Mouse (Mus musculus) hindbrain, embryonic 11.5 days (tissue): ENCODE measurements around the gene Ier3. TPM values are rescaled to one million over a fixed set of nuclear protein-coding genes. Genes with fewer than 3 reads are reported as not detected.

Source experiments
- ATAC-seq: fragments of 200-750 bp; cut with Nextera tagmentation; 2 replicates; pipeline ENCODE4 v1.8.0; 2017; ENCODE audit warnings: mild to moderate bottlenecking, moderate TSS enrichment, moderate library complexity; ENCODE audit not compliant: low FRiP score
- DNase-seq: peaks from one replicate; pipeline ENCODE4 v3.0.0-alpha.2; 2015; ENCODE audit warnings: low spot score
- H3K27ac ChIP-seq: fragments of 300-500 bp; sonication (generic); 2 replicates; pipeline ENCODE4 v1.5.1; 2014; ENCODE audit warnings: mild to moderate bottlenecking, low read depth, low read length
- H3K27me3 ChIP-seq: fragments of 300-500 bp; sonication (generic); 2 replicates; pipeline ENCODE4 v1.6.1; 2014; ENCODE audit warnings: mild to moderate bottlenecking, low read length, moderate library complexity, mixed read lengths; ENCODE audit not compliant: control insufficient read depth, insufficient read depth
- H3K36me3 ChIP-seq: fragments of 300-500 bp; sonication (generic); 2 replicates; pipeline ENCODE4 v1.6.1; 2014; ENCODE audit warnings: mild to moderate bottlenecking, low read length, moderate library complexity, mixed read lengths; ENCODE audit not compliant: control insufficient read depth, insufficient read depth
- H3K4me1 ChIP-seq: fragments of 300-500 bp; sonication (generic); replicated peaks from 2 replicates; pipeline ENCODE4 v1.6.1; 2014; ENCODE audit warnings: low read length, mixed read lengths; ENCODE audit not compliant: control insufficient read depth, insufficient read depth
- H3K4me2 ChIP-seq: fragments of 300-500 bp; sonication (generic); replicated peaks from 2 replicates; pipeline ENCODE4 v1.6.1; 2014; ENCODE audit warnings: mild to moderate bottlenecking, low read depth, low read length
- H3K4me3 ChIP-seq: fragments of 300-500 bp; sonication (generic); 2 replicates; pipeline ENCODE4 v1.5.1; 2014; ENCODE audit warnings: low read depth, low read length
- H3K9ac ChIP-seq: fragments of 300-500 bp; sonication (generic); 2 replicates; pipeline ENCODE4 v1.6.1; 2014; ENCODE audit warnings: low read depth, low read length
- H3K9me3 ChIP-seq: fragments of 300-500 bp; sonication (generic); 2 replicates; pipeline ENCODE4 v1.6.1; 2016; ENCODE audit warnings: low read length; ENCODE audit not compliant: control insufficient read depth
- WGBS: fragments of 180-500 bp; shearing (Covaris S2); extraction: QIAGEN DNeasy Blood & Tissue Kit; methylation state at CpG from one replicate; pipeline ENCODE4 v1.1.7; 2014; 5-methylcytosine and 5-hydroxymethylcytosine counted together
- polyA plus RNA-seq: library from polyadenylated mRNA; unstranded; fragments of >200 nt; fragmentation: Nextera tagmentation; extraction: Ambion mirVana; gene quantifications from 2 replicates; pipeline ENCODE4 v1.2.1, GENCODE M21; 2014

Gene Ier3
- polyA plus RNA-seq, 1 experiment from 2014 or later: 3.6 TPM

DNA sequence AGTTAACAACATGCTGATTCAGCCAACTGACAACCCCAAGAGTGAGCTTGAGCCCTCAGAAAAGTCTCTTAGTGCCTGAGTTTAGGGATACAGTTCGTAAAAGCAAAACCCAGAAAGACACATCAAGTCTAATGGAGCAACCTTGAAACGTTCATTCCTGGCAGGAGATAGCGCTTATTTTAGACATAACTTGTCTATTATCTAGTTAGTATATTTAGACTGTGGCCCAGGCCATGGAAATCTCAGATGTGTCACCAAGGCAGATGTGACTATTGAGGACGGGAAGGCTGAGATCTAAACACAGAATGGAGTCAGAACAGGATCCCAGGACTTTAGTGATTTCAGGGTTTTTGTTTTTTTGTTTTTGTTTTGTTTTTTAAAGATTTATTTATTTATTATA is 36.3 kb upstream of the Ier3 start:
- H3K27me3 ChIP-seq: no peaks in the 10 kb centered on the region
- no peak overlapping the region for H3K4me3 ChIP-seq
- DNase-seq: no peak
- H3K4me1 ChIP-seq: no peaks in the 10 kb centered on the region
- WGBS: 89% methylated on average over 4 of the region's 4 CpGs
- ATAC-seq: no peak
- no peak overlapping the region for H3K4me2 ChIP-seq
- no peaks in the 10 kb centered on the region for H3K9me3 ChIP-seq
- no peaks in the 10 kb centered on the region for H3K36me3 ChIP-seq
- no peak overlapping the region for H3K27ac ChIP-seq
- H3K9ac ChIP-seq: no peak overlapping the region

- H3K4me3 ChIP-seq: no peak overlapping the region
- ATAC-seq (no peak), DNase-seq (no peak)
- H3K9ac ChIP-seq: no peak overlapping the region
- H3K36me3 ChIP-seq: no peaks in the 10 kb centered on the region
- H3K9me3 ChIP-seq: no peaks in the 10 kb centered on the region
- H3K27ac ChIP-seq: no peak overlapping the region
- no peaks in the 10 kb centered on the region for H3K4me1 ChIP-seq
- no peak overlapping the region for H3K4me2 ChIP-seq
- H3K27me3 ChIP-seq: no peaks in the 10 kb centered on the region
Measured at GRCm38 (mm10) chr17:35787493-35787892, 34.0 kb upstream of the Ier3 start.

DNA sequence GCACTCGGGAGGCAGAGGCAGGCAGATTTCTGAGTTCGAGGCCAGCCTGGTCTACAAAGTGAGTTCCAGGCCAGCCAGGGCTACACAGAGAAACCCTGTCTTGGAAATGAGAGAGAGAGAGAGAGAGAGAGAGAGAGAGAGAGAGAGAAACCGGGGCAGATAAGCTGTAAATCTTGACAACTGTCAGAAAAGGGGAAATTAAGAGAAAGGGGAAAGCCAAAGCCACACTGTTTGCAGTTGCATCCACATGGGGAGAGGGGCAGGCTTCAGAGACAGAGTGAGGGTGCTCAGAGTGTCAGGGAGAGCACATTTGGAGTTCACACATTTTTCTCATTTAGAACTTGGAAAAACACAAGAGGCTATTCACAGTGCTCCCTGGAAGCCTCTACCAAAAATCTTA is 33.5 kb upstream of the Ier3 start:
- Histone ChIP-seq H3K4me1 (no peaks in the 10 kb centered on the region), H3K9me3 (no peaks in the 10 kb centered on the region), H3K27me3 (no peaks in the 10 kb centered on the region), H3K9ac (no peak overlapping the region), H3K4me2 (no peak overlapping the region), H3K36me3 (no peaks in the 10 kb centered on the region), H3K4me3 (no peak overlapping the region), H3K27ac (no peak overlapping the region)
- whole genome bisulfite sequencing: 83% methylated on average over 3 of the region's 3 CpGs
- DNase-seq (no peak), ATAC-seq (no peak)

DNA sequence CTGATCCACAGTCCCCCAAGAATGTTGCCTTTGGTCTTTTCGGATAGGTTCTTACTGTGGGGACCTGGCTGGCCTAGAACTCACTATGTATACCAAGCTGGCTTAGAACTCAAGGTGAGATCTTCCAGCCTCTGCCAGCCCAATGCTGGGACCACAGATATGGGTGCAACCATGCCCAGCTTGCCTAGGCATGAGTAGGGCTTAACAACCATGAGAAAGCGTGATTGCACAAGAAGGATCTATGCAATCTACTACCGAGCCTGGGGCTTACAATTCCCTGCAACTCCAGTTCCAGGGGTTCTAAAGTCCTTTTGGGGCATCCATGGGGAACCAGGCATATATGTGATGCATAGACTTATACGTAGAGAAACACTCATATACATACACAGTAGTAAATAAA is 30.6 kb upstream of the Ier3 start:
- ATAC-seq (no peak), DNase-seq (no peak)
- 88% methylated on average over 4 of the region's 4 CpGs for WGBS
- Histone ChIP-seq H3K4me2 (no peak overlapping the region), H3K27ac (no peak overlapping the region), H3K9me3 (no peaks in the 10 kb centered on the region), H3K9ac (no peak overlapping the region), H3K27me3 (no peaks in the 10 kb centered on the region), H3K4me3 (no peak overlapping the region), H3K4me1 (no peaks in the 10 kb centered on the region), H3K36me3 (no peaks in the 10 kb centered on the region)

GRCm38 (mm10) chr17:35792837-35793236 is 28.6 kb upstream of the Ier3 start:
- Histone ChIP-seq H3K9me3 (no peaks in the 10 kb centered on the region), H3K27me3 (no peaks in the 10 kb centered on the region), H3K36me3 (no peaks in the 10 kb centered on the region), H3K4me2 (no peak overlapping the region), H3K9ac (no peak overlapping the region), H3K27ac (no peak overlapping the region), H3K4me1 (no peaks in the 10 kb centered on the region), H3K4me3 (no peak overlapping the region)
- ATAC-seq (no peak), DNase-seq (no peak)
- WGBS: 87% methylated on average over 2 of the region's 2 CpGs

DNA sequence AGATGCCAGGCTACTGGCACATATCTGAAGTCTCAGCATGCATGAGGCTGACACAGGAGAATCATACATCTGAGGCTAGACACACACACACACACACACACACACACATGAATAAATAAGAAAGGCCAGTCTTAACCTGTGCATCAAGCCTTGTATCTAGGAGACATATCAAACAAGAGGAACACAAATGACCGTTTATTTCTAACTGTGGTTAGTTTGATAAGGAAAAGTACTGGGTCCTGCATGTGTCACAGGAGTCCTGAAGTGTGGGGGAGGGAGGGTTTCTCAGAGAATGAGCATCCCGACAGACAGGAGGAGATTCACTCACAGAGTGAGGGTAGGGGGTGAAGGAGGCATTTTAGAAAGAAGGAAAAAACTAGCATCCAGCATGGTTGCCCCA is 26.4 kb upstream of the Ier3 start:
- H3K27ac ChIP-seq: no peak overlapping the region
- ATAC-seq: no peak
- 54% methylated on average over 2 of the region's 2 CpGs for WGBS
- H3K27me3 ChIP-seq: no peaks in the 10 kb centered on the region
- no peak overlapping the region for H3K9ac ChIP-seq
- H3K4me3 ChIP-seq: no peak overlapping the region
- H3K9me3 ChIP-seq: no peaks in the 10 kb centered on the region
- no peak overlapping the region for H3K4me2 ChIP-seq
- H3K36me3 ChIP-seq: no peaks in the 10 kb centered on the region
- no peaks in the 10 kb centered on the region for H3K4me1 ChIP-seq
- no peak for DNase-seq

- H3K9ac ChIP-seq: no peak overlapping the region
- H3K9me3 ChIP-seq: no peaks in the 10 kb centered on the region
- no peak overlapping the region for H3K4me2 ChIP-seq
- H3K27ac ChIP-seq: no peak overlapping the region
- no peak for ATAC-seq
- no peak for DNase-seq
- WGBS: 85% methylated on average over 6 of the region's 6 CpGs
- H3K27me3 ChIP-seq: no peaks in the 10 kb centered on the region
- H3K4me1 ChIP-seq: no peaks in the 10 kb centered on the region
- no peak overlapping the region for H3K4me3 ChIP-seq
- no peaks in the 10 kb centered on the region for H3K36me3 ChIP-seq
Measured at GRCm38 (mm10) chr17:35795656-35796055, 25.8 kb upstream of the Ier3 start.

DNA sequence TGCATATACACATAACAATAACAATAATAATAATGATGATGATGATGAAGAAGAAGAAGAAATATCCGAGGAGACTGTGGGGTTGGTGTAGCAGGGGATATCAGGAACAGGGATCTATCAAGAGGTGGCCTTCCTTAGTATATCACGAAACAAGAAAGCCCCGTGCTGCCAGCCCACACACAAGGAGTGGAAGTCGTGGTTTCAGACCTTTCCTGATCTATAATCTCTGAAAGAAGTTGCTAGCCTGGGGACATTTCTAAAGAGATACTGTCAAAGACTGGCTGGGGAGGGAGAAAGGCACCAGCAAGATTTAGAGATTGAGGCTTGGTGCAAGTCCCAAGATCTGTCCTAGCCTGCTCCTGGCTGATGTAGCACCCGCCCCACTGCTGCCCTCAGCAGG is 24.6 kb upstream of the Ier3 start:
- Histone ChIP-seq H3K36me3 (no peaks in the 10 kb centered on the region), H3K9ac (no peak overlapping the region), H3K4me1 (no peaks in the 10 kb centered on the region), H3K4me3 (no peak overlapping the region), H3K27ac (no peak overlapping the region), H3K9me3 (no peaks in the 10 kb centered on the region), H3K27me3 (no peaks in the 10 kb centered on the region), H3K4me2 (no peak overlapping the region)
- 70% methylated on average over 5 of the region's 5 CpGs for WGBS
- no peak for ATAC-seq
- DNase-seq: no peak

DNA sequence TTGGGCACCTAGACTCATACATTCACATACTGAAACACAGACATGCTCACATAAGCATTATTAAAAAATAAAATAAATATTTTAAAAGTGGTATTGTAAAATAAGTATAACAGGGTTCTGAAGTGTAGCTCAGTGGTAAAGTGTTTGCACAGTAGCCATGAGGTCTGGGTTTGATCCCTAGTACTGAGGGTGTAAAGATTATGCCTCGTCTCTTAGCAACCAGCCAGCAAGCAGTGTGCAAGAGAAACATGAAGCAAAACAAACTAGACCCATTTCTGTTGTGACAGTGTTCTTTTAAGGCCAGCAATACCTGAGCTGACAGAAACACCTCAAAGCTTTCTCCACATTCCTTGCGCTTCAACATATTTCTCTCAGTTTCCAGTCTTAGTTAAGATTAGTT is 20.6 kb upstream of the Ier3 start:
- no peaks in the 10 kb centered on the region for H3K9me3 ChIP-seq
- DNase-seq (no peak), ATAC-seq (no peak)
- H3K4me1 ChIP-seq: no peaks in the 10 kb centered on the region
- H3K36me3 ChIP-seq: no peaks in the 10 kb centered on the region
- no peak overlapping the region for H3K4me3 ChIP-seq
- no peaks in the 10 kb centered on the region for H3K27me3 ChIP-seq
- WGBS: 71% methylated on average over 2 of the region's 2 CpGs
- no peak overlapping the region for H3K9ac ChIP-seq
- no peak overlapping the region for H3K27ac ChIP-seq
- no peak overlapping the region for H3K4me2 ChIP-seq
